Mouse (Mus musculus): ENCODE measurements around the gene Rab3ip. TPM values are rescaled to one million over a fixed set of nuclear protein-coding genes. Genes with fewer than 3 reads are reported as not detected.

The Rab3ip gene
- total RNA-seq, 1 experiment: 51.9 TPM

DNA sequence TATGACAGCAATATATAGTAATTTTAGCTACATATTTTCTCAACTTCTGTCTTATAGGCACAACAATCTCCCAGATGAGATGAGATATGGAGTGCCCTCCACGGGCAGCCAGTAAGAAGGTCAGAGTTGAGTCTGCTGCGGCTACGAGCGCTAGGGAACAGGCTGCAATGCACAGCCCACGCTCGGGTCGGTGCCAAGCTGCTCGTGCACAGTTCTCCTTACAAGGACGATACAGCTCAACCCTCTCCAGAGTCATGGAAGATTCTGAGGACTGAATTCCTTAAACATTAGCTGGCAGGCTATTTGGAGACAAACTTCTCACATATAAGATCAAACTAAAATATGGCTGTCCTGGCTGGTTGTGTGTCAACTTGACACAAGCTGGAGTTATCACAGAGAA, 36.0 kb downstream of the Rab3ip start:
- H3K4me3 ChIP-seq (ENCODE audit: insufficient read depth in 1 of 2, low read depth in 1 of 2, low read length in 2 of 2, poor library complexity in 1 of 2, severe bottlenecking in 1 of 2): no peak overlapping the region
- DNase-seq (ENCODE audit: low read depth, low spot score): no peak
- H3K27ac ChIP-seq (ENCODE audit: insufficient read depth, low read depth, low read length, poor library complexity, severe bottlenecking): no peak overlapping the region
- in situ Hi-C loops (cut with MboI; ENCODE audit: low sequenced_read_pairs in 2 of 2, unreplicated experiment in 2 of 2): no loop called here
- H3K36me3 ChIP-seq (ENCODE audit: control insufficient read depth, insufficient read depth, low read length, poor library complexity, severe bottlenecking): peaks cover 41% of the 10 kb centered on the region
- peaks cover 2 to 5% of the 10 kb centered on the region in 2 experiments; a peak in 1 of 4 replicates for H3K4me1 ChIP-seq (ENCODE audit: control insufficient read depth in 2 of 2, insufficient read depth in 2 of 2, low read length in 2 of 2, poor library complexity in 1 of 2)
- H3K9ac ChIP-seq (ENCODE audit: insufficient read depth, low read depth, low read length, poor library complexity, severe bottlenecking): no peak overlapping the region
- H3K9me3 ChIP-seq (ENCODE audit: control insufficient read depth, insufficient read depth, low read depth, low read length): no peaks in the 10 kb centered on the region
- TF ChIP-seq ZC3H11A (IDR thresholded peaks at IDR 0.05; ENCODE audit: borderline replicate concordance, low read depth, low read length) (no peak), HCFC1 (IDR thresholded peaks at IDR 0.05; ENCODE audit: borderline replicate concordance, insufficient read depth, low read length) (no peak), MAFK (IDR thresholded peaks at IDR 0.05; ENCODE audit: insufficient read depth, low read depth, low read length) (no peak), CHD2 (IDR thresholded peaks at IDR 0.05; ENCODE audit: low read depth, low read length) (no peak), ZNF384 (IDR thresholded peaks at IDR 0.05; ENCODE audit: low read depth, low read length) (no peak)

DNA sequence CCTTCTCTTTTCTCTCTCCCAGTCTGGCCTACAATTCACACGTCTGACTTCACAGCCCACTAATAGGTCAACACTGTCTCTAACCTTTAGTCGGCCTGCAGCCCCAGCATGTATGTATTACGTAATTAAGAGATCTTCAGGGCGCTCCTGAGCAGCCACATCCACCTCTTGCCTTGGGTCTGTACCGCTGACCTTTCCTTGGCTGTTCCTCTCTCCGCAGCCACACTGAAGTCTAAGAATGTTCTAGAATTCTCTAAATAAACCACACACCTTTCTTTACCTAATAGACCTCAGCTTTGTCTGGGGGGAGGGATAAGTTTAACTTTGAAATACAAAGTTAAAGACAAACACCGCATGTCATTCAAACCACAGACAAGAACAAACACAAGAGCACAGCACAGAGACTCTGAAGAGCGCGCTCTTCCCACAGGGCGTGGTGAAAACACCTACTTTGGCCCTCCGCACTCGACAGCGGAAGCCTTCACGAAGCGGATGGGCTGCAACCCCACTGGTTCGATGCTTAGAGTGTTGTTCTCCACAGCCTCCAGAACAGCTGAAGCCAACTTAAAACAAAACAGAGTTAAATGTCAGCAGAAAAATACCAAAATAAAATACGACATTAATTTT, 36.8 kb downstream of the Rab3ip start:
- no peaks in the 10 kb centered on the region for H3K9me3 ChIP-seq (ENCODE audit: control insufficient read depth, insufficient read depth, low read depth, low read length)
- H3K9ac ChIP-seq (ENCODE audit: insufficient read depth, low read depth, low read length, poor library complexity, severe bottlenecking): no peak overlapping the region
- no peak for DNase-seq (ENCODE audit: low read depth, low spot score)
- in situ Hi-C loops (cut with MboI; ENCODE audit: low sequenced_read_pairs in 2 of 2, unreplicated experiment in 2 of 2): no loop called here
- no peak overlapping the region for H3K27ac ChIP-seq (ENCODE audit: insufficient read depth, low read depth, low read length, poor library complexity, severe bottlenecking)
- peaks cover 43% of the 10 kb centered on the region for H3K36me3 ChIP-seq (ENCODE audit: control insufficient read depth, insufficient read depth, low read length, poor library complexity, severe bottlenecking)
- TF ChIP-seq ZC3H11A (IDR thresholded peaks at IDR 0.05; ENCODE audit: borderline replicate concordance, low read depth, low read length) (no peak), CHD2 (IDR thresholded peaks at IDR 0.05; ENCODE audit: low read depth, low read length) (no peak), MAFK (IDR thresholded peaks at IDR 0.05; ENCODE audit: insufficient read depth, low read depth, low read length) (no peak), HCFC1 (IDR thresholded peaks at IDR 0.05; ENCODE audit: borderline replicate concordance, insufficient read depth, low read length) (no peak), ZNF384 (IDR thresholded peaks at IDR 0.05; ENCODE audit: low read depth, low read length) (no peak)
- no peak overlapping the region for H3K4me3 ChIP-seq (ENCODE audit: insufficient read depth in 1 of 2, low read depth in 1 of 2, low read length in 2 of 2, poor library complexity in 1 of 2, severe bottlenecking in 1 of 2)
- peaks cover 2 to 5% of the 10 kb centered on the region in 2 experiments; a peak in 1 of 4 replicates for H3K4me1 ChIP-seq (ENCODE audit: control insufficient read depth in 2 of 2, insufficient read depth in 2 of 2, low read length in 2 of 2, poor library complexity in 1 of 2)

DNA sequence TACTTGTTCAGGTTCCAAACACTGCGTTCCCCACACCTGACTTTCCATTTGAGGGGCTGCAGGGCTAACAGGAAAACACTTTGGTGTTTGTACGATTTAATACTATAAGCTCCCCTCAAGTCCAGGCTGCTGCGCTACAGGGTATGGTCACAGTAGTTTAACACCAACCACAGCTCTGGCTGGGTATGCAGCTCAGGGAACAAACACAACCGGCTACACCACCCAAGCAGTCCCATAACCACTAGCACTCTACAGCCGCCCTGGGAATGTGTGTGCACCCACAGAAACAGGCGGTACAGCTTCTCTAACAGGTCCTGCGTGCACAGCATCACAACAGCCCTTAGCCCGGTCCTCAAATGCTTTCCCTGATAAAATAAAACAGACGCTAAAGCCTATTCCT, 37.7 kb downstream of the Rab3ip start:
- H3K27ac ChIP-seq (ENCODE audit: insufficient read depth, low read depth, low read length, poor library complexity, severe bottlenecking): no peak overlapping the region
- no peak for DNase-seq (ENCODE audit: low read depth, low spot score)
- in situ Hi-C loops (cut with MboI; ENCODE audit: low sequenced_read_pairs in 2 of 2, unreplicated experiment in 2 of 2): no loop called here
- H3K9ac ChIP-seq (ENCODE audit: insufficient read depth, low read depth, low read length, poor library complexity, severe bottlenecking): no peak overlapping the region
- H3K4me1 ChIP-seq (ENCODE audit: control insufficient read depth in 2 of 2, insufficient read depth in 2 of 2, low read length in 2 of 2, poor library complexity in 1 of 2): peaks cover 2 to 5% of the 10 kb centered on the region in 2 experiments; a peak in 1 of 4 replicates
- H3K4me3 ChIP-seq (ENCODE audit: insufficient read depth in 1 of 2, low read depth in 1 of 2, low read length in 2 of 2, poor library complexity in 1 of 2, severe bottlenecking in 1 of 2): no peak overlapping the region
- peaks cover 38% of the 10 kb centered on the region for H3K36me3 ChIP-seq (ENCODE audit: control insufficient read depth, insufficient read depth, low read length, poor library complexity, severe bottlenecking)
- TF ChIP-seq ZNF384 (IDR thresholded peaks at IDR 0.05; ENCODE audit: low read depth, low read length) (no peak), MAFK (IDR thresholded peaks at IDR 0.05; ENCODE audit: insufficient read depth, low read depth, low read length) (no peak), ZC3H11A (IDR thresholded peaks at IDR 0.05; ENCODE audit: borderline replicate concordance, low read depth, low read length) (no peak), CHD2 (IDR thresholded peaks at IDR 0.05; ENCODE audit: low read depth, low read length) (no peak), HCFC1 (IDR thresholded peaks at IDR 0.05; ENCODE audit: borderline replicate concordance, insufficient read depth, low read length) (no peak)
- no peaks in the 10 kb centered on the region for H3K9me3 ChIP-seq (ENCODE audit: control insufficient read depth, insufficient read depth, low read depth, low read length)

DNA sequence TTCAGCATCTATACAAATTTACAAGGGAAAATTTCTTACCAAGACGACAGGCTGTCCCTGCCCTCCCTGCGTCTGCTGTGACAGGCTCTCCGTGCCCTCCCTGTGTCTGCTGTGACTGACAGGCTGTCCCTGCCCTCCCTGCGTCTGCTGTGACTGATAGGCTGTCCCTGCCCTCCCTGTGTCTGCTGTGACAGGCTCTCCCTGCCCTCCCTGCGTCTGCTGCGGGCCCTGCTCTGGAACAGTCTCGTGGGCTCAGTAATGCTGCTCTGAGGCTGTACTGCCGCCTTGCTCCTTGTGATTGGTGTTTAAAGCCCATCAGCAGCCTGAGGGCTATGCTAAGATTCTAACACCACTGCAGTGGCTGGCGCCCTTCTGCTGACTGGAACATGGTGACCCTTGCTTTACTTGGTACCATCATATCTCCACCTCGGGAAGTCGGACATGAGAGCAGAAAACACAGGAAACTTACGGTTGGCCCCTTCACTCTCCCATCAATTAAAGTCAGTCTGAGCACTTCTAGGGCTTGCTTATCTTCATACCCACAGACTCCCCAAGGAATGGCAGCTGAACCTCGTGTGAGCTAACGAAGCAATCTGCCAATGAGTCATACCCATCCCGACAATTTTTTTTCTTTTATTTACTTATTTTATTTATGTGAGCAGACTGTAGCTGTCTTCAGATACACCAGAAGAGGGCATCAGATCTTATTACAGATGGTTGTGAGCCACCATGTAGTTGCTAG, 41.5 kb downstream of the Rab3ip start:
- Histone ChIP-seq H3K9me3 (ENCODE audit: control insufficient read depth, insufficient read depth, low read depth, low read length) (no peaks in the 10 kb centered on the region), H3K27ac (ENCODE audit: insufficient read depth, low read depth, low read length, poor library complexity, severe bottlenecking) (no peak overlapping the region), H3K4me1 (ENCODE audit: control insufficient read depth in 2 of 2, insufficient read depth in 2 of 2, low read length in 2 of 2, poor library complexity in 1 of 2) (peaks cover 2 to 5% of the 10 kb centered on the region in 2 experiments; a peak in 2 of 4 replicates), H3K4me3 (ENCODE audit: insufficient read depth in 1 of 2, low read depth in 1 of 2, low read length in 2 of 2, poor library complexity in 1 of 2, severe bottlenecking in 1 of 2) (no peak overlapping the region), H3K9ac (ENCODE audit: insufficient read depth, low read depth, low read length, poor library complexity, severe bottlenecking) (no peak overlapping the region), H3K36me3 (ENCODE audit: control insufficient read depth, insufficient read depth, low read length, poor library complexity, severe bottlenecking) (peaks cover 47% of the 10 kb centered on the region)
- in situ Hi-C loops (cut with MboI; ENCODE audit: low sequenced_read_pairs in 2 of 2, unreplicated experiment in 2 of 2): no loop called here
- no peak for DNase-seq (ENCODE audit: low read depth, low spot score)
- TF ChIP-seq MAFK (IDR thresholded peaks at IDR 0.05; ENCODE audit: insufficient read depth, low read depth, low read length) (no peak), ZNF384 (IDR thresholded peaks at IDR 0.05; ENCODE audit: low read depth, low read length) (no peak), CHD2 (IDR thresholded peaks at IDR 0.05; ENCODE audit: low read depth, low read length) (no peak), HCFC1 (IDR thresholded peaks at IDR 0.05; ENCODE audit: borderline replicate concordance, insufficient read depth, low read length) (no peak), ZC3H11A (IDR thresholded peaks at IDR 0.05; ENCODE audit: borderline replicate concordance, low read depth, low read length) (no peak)

Measured in ES-E14 (cell line).